Mouse (Mus musculus): Measurements from ENCODE around the gene Xntrpc. TPM values are rescaled to one million over a fixed set of nuclear protein-coding genes. Genes with fewer than 3 reads are reported as not detected.

Xntrpc gene
- polyA plus RNA-seq (2014; fragmentation: Illumina TruSeq; extraction: RNeasy Lipid Tissue Mini Kit (QIAGEN cat#74804); ENCODE audit: low read depth, low replicate concordance): not detected

GRCm38 (mm10) chr7:102065046-102065891 lies at the start of gene Xntrpc, which contains the start of the genes Rnf121 and Xndc1:
Xntrpc (plus strand) TSS chr7:102065713.
Rnf121 (minus strand) TSS chr7:102065469.
Xndc1 (plus strand) TSS chr7:102065511.

GRCm38 (mm10) chr7:102018590-102018989 lies 46.9 kb upstream of the Xntrpc start, which contains the start of gene Il18bp:
Il18bp (minus strand) TSS chr7:102018690.

DNA sequence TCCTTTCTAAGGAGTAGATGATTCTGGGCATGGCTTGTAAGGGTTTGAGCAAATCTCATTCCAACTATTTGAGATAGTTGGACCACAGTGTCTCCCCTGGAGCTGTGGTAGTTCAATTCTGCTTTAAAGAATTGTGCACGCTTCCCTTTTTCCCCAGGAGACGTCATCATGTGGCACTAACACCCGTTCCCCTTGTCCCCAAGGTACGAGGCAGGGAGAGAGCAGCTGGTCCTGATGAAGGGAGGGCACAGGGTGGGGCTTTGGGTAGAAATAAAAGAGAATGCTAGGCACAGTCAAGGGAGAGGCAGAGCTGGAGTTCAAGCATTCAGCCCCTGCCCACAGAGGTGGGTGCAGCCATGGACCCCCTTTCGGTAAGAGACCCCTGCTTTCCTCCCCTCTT lies 17.3 kb downstream of the Xntrpc start, which contains the start of gene Trpc2:
Gene Trpc2 (plus strand): TSS at position 301 of the 400 bp plus-strand sequence.

GRCm38 (mm10) chr7:102101487-102101886 lies 36.0 kb downstream of the Xntrpc start, which contains the start of gene Art1:
Art1 (plus strand) TSS chr7:102101743.

DNA sequence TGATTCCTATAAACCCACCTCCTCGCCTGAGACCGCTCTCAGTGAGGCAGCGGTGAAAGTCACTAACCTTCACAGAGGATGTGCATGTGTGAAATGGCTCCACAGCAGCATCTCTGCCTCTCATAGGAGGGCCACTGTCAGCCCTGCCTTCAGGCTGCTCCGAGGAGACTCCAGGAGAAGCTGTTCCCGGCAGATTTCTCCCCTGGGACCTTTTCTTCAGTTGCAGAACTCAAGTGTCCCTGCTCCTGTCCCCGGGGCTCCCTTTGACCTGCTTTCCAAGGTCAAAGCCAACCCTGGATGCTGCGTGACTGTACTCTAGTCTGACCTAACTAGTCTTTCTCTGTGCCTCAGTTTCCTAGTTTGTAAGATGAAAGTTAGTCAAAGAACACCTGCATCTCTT lies 43.7 kb downstream of the Xntrpc start, which contains the start of gene Art5:
Gene Art5 (minus strand): TSS at position 319 of the 400 bp plus-strand sequence.

DNA sequence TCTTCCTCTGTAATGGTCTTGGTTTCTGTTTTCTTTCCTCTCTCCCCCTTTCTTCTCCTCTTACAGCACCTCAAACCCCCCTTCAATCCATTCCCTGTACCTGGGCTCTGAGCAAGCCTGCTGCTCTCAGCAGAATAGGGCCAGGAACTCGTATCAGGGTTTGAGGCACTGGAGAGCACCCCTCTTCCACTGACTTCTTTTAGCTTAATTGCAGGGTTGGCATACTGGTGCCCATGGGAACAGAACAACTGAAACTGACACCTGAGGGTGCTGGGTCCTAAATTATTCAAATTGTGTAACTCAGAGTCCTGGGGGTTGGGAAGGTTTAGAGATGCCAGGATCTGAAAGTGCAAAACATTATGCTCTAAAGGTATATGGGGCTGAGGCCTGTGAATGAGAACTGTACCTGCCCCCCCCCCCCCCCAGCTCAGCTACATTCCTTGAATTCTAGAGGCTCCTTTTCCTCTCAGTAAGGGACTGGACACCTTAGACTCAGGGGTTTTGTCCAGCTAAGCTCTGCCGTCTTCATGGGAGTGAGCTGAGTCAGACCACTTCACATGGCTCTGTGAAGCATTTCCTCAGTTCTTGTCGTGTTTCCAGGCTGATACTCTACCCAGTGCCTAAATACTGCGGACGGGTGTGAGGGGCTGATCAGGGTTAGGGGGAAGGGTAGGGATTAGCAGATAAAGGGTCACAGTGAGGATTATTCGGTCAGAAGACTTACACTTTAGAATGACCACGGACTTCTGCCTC lies 51.2 kb downstream of the Xntrpc start, which contains the start of gene Chrna10:
Gene Chrna10 (minus strand): TSS at position 250 of the 753 bp plus-strand sequence.

Other genes with a start within 250 kb of the Xntrpc start
- not detected for gene Phox2a, start 247.4 kb upstream of the Xntrpc start, polyA plus RNA-seq (2014; fragmentation: Illumina TruSeq; extraction: RNeasy Lipid Tissue Mini Kit (QIAGEN cat#74804); ENCODE audit: low read depth, low replicate concordance)
- gene Inppl1, start 227.5 kb upstream of the Xntrpc start, polyA plus RNA-seq (2014; fragmentation: Illumina TruSeq; extraction: RNeasy Lipid Tissue Mini Kit (QIAGEN cat#74804); ENCODE audit: low read depth, low replicate concordance): 25.5 TPM
- gene Folr2, start 208.5 kb upstream of the Xntrpc start, polyA plus RNA-seq (2014; fragmentation: Illumina TruSeq; extraction: RNeasy Lipid Tissue Mini Kit (QIAGEN cat#74804); ENCODE audit: low read depth, low replicate concordance): not detected
- 16.7 TPM for gene Anapc15, start 202.0 kb upstream of the Xntrpc start, polyA plus RNA-seq (2014; fragmentation: Illumina TruSeq; extraction: RNeasy Lipid Tissue Mini Kit (QIAGEN cat#74804); ENCODE audit: low read depth, low replicate concordance)
- 65.8 TPM for gene Folr1, start 194.9 kb upstream of the Xntrpc start, polyA plus RNA-seq (2014; fragmentation: Illumina TruSeq; extraction: RNeasy Lipid Tissue Mini Kit (QIAGEN cat#74804); ENCODE audit: low read depth, low replicate concordance)
- gene Lamtor1, start 159.8 kb upstream of the Xntrpc start, polyA plus RNA-seq (2014; fragmentation: Illumina TruSeq; extraction: RNeasy Lipid Tissue Mini Kit (QIAGEN cat#74804); ENCODE audit: low read depth, low replicate concordance): 9.7 TPM
- not detected for gene Tomt, start 159.4 kb upstream of the Xntrpc start, polyA plus RNA-seq (2014; fragmentation: Illumina TruSeq; extraction: RNeasy Lipid Tissue Mini Kit (QIAGEN cat#74804); ENCODE audit: low read depth, low replicate concordance)
- gene Lrrc51, start 131.8 kb upstream of the Xntrpc start, polyA plus RNA-seq (2014; fragmentation: Illumina TruSeq; extraction: RNeasy Lipid Tissue Mini Kit (QIAGEN cat#74804); ENCODE audit: low read depth, low replicate concordance): 4.3 TPM
- 58.5 TPM for gene Numa1, start 131.6 kb upstream of the Xntrpc start, polyA plus RNA-seq (2014; fragmentation: Illumina TruSeq; extraction: RNeasy Lipid Tissue Mini Kit (QIAGEN cat#74804); ENCODE audit: low read depth, low replicate concordance)
- gene Il18bp, start 47.0 kb upstream of the Xntrpc start, polyA plus RNA-seq (2014; fragmentation: Illumina TruSeq; extraction: RNeasy Lipid Tissue Mini Kit (QIAGEN cat#74804); ENCODE audit: low read depth, low replicate concordance): 9.1 TPM
- gene Rnf121, start 244 bp upstream of the Xntrpc start, polyA plus RNA-seq (2014; fragmentation: Illumina TruSeq; extraction: RNeasy Lipid Tissue Mini Kit (QIAGEN cat#74804); ENCODE audit: low read depth, low replicate concordance): 16.5 TPM
- 9.9 TPM for gene Xndc1, start 202 bp upstream of the Xntrpc start, polyA plus RNA-seq (2014; fragmentation: Illumina TruSeq; extraction: RNeasy Lipid Tissue Mini Kit (QIAGEN cat#74804); ENCODE audit: low read depth, low replicate concordance)
- not detected for gene Trpc2, start 17.4 kb downstream of the Xntrpc start, polyA plus RNA-seq (2014; fragmentation: Illumina TruSeq; extraction: RNeasy Lipid Tissue Mini Kit (QIAGEN cat#74804); ENCODE audit: low read depth, low replicate concordance)
- not detected for gene Art1, start 36.0 kb downstream of the Xntrpc start, polyA plus RNA-seq (2014; fragmentation: Illumina TruSeq; extraction: RNeasy Lipid Tissue Mini Kit (QIAGEN cat#74804); ENCODE audit: low read depth, low replicate concordance)
- not detected for gene Art5, start 43.8 kb downstream of the Xntrpc start, polyA plus RNA-seq (2014; fragmentation: Illumina TruSeq; extraction: RNeasy Lipid Tissue Mini Kit (QIAGEN cat#74804); ENCODE audit: low read depth, low replicate concordance)
- not detected for gene Chrna10, start 51.1 kb downstream of the Xntrpc start, polyA plus RNA-seq (2014; fragmentation: Illumina TruSeq; extraction: RNeasy Lipid Tissue Mini Kit (QIAGEN cat#74804); ENCODE audit: low read depth, low replicate concordance)
- 33.4 TPM for gene Nup98, start 144.5 kb downstream of the Xntrpc start, polyA plus RNA-seq (2014; fragmentation: Illumina TruSeq; extraction: RNeasy Lipid Tissue Mini Kit (QIAGEN cat#74804); ENCODE audit: low read depth, low replicate concordance)
- gene Pgap2, start 144.5 kb downstream of the Xntrpc start, polyA plus RNA-seq (2014; fragmentation: Illumina TruSeq; extraction: RNeasy Lipid Tissue Mini Kit (QIAGEN cat#74804); ENCODE audit: low read depth, low replicate concordance): 25.3 TPM
- gene Rhog, start 190.3 kb downstream of the Xntrpc start, polyA plus RNA-seq (2014; fragmentation: Illumina TruSeq; extraction: RNeasy Lipid Tissue Mini Kit (QIAGEN cat#74804); ENCODE audit: low read depth, low replicate concordance): 1.2 TPM
- 5.1 TPM for gene Stim1, start 202.1 kb downstream of the Xntrpc start, polyA plus RNA-seq (2014; fragmentation: Illumina TruSeq; extraction: RNeasy Lipid Tissue Mini Kit (QIAGEN cat#74804); ENCODE audit: low read depth, low replicate concordance)